ENCODE assay signal across 26 mouse cellular contexts in genomic region chr2:110452694-110453093, GRCm38 (mm10).
"Had no signal": no experiment of that assay in that cellular context is flagged by ENCODE, and none has a peak within 500 bp of the region (broad histone marks: within the 10 kb centered on the region; RNA-seq: fewer than 3 reads in every experiment).

No protein-coding gene starts in this region.

- H3K9me3 ChIP-seq: heart, embryonic 10.5 days; heart, embryonic 12.5 days; hindbrain, embryonic 10.5 days; hindbrain, embryonic 13.5 days; kidney, embryonic 15.5 days; limb, embryonic 13.5 days; limb, embryonic 15.5 days; liver, embryonic 12.5 days had no signal

- H3K27ac ChIP-seq: gastrocnemius, adult 2 months; heart, embryonic 10.5 days; hindbrain, embryonic 10.5 days; hindbrain, embryonic 13.5 days; kidney, embryonic 15.5 days; kidney, postnatal 0 days; limb, embryonic 13.5 days; limb, embryonic 15.5 days; liver, embryonic 12.5 days; liver, embryonic 14.5 days had no signal

- H3K4me2 ChIP-seq: heart, embryonic 12.5 days; hindbrain, embryonic 13.5 days; kidney, embryonic 15.5 days; limb, embryonic 13.5 days; limb, embryonic 15.5 days; liver, embryonic 12.5 days had no signal

- H3K9ac ChIP-seq: heart, embryonic 12.5 days; hindbrain, embryonic 13.5 days; kidney, embryonic 15.5 days; limb, embryonic 13.5 days; limb, embryonic 15.5 days; liver, embryonic 12.5 days; liver, embryonic 14.5 days had no signal

- H3K4me1 ChIP-seq: heart, embryonic 10.5 days; heart, embryonic 12.5 days; hindbrain, embryonic 10.5 days; hindbrain, embryonic 13.5 days; kidney, embryonic 15.5 days; limb, embryonic 13.5 days; limb, embryonic 15.5 days; liver, embryonic 12.5 days had no signal

- DNase-seq: gastrocnemius, adult 2 months; gastrocnemius, postnatal 10 days; gastrocnemius, postnatal 25 days; heart, adult 18-20 months; heart, postnatal 10 days; heart, postnatal 4 days; kidney, adult 11 months; kidney, adult 2 months; kidney, adult 9 months; kidney, postnatal 14 days; kidney, postnatal 4 days; layer of hippocampus, adult 9-11 months; layer of hippocampus, postnatal 36 days; left cerebral cortex, postnatal 4 days had no signal

- H3K4me3 ChIP-seq: gastrocnemius, adult 2 months; heart, embryonic 10.5 days; heart, embryonic 12.5 days; hindbrain, embryonic 10.5 days; hindbrain, embryonic 13.5 days; kidney, embryonic 15.5 days; limb, embryonic 13.5 days; limb, embryonic 15.5 days; liver, embryonic 12.5 days had no signal

- H3K27me3 ChIP-seq: heart, embryonic 12.5 days; hindbrain, embryonic 13.5 days; kidney, embryonic 15.5 days; limb, embryonic 13.5 days; limb, embryonic 15.5 days; liver, embryonic 12.5 days had no signal

- H3K36me3 ChIP-seq: heart, embryonic 10.5 days; heart, embryonic 12.5 days; hindbrain, embryonic 10.5 days; hindbrain, embryonic 13.5 days; kidney, embryonic 15.5 days; limb, embryonic 13.5 days; limb, embryonic 15.5 days; liver, embryonic 12.5 days had no signal

- ATAC-seq: hindbrain, embryonic 16.5 days; inflammation-experienced regulatory T-cells, adult 6 months; liver, embryonic 12.5 days had no signal
